Mouse (Mus musculus) small intestine, adult 2 months (tissue): ENCODE measurements around the gene Tmx1.
A peak's percentile ranks its signal among the peaks of the same experiment; 100 is the strongest.

ENCODE experiments used
- CTCF ChIP-seq: fragments of 200-500 bp; IDR thresholded peaks from 2 replicates; pipeline ENCODE4 v1.5.1; 2012; ENCODE audit warnings: low read depth, mild to moderate bottlenecking, control low read depth, inconsistent platforms, low read length, moderate library complexity, mixed read lengths; ENCODE audit not compliant: insufficient replicate concordance, insufficient read length; ENCODE audit errors: extremely low read depth
- POLR2A ChIP-seq: fragments of 200-500 bp; IDR thresholded peaks from 2 replicates; pipeline ENCODE4 v1.6.1; 2012; ENCODE audit warnings: low read depth, mild to moderate bottlenecking, control low read depth, inconsistent platforms, low read length, moderate library complexity

- TF ChIP-seq CTCF (peak; percentile 38; the same call in 1 of the 2 replicates), POLR2A (no peak)
These were observed 24.8 kb downstream of the Tmx1 start for GRCm38 (mm10) chr12:70477593-70478287.
